Mouse (Mus musculus) Muller cell, postnatal 12 days (primary cell): ENCODE results near the gene Tctex1d2.
"Not testable (repeated sequence)": the region's sequence is repeated elsewhere in the genome, so short reads cannot be mapped to it uniquely, and the experiment has no call there.

Experiments used
- DNase-seq: peaks from one replicate; pipeline ENCODE4 v3.0.0-alpha.2; 2015; ENCODE audit errors: inconsistent ontology term

Tctex1d2 gene

GRCm38 (mm10) chr16:32431047-32431591, 11.6 kb downstream of the Tctex1d2 start:
- DNase-seq = no peak

GRCm38 (mm10) chr16:32431926-32432325, 12.4 kb downstream of the Tctex1d2 start:
- DNase-seq = no peak

- DNase-seq = no peak
Observed at GRCm38 (mm10) chr16:32433138-32433537, 13.6 kb downstream of the Tctex1d2 start.

GRCm38 (mm10) chr16:32434066-32434465, 14.6 kb downstream of the Tctex1d2 start:
- no peak for DNase-seq

- no peak for DNase-seq
Observed at GRCm38 (mm10) chr16:32434691-32435090, 15.2 kb downstream of the Tctex1d2 start.

- DNase-seq = peak; percentile 12
Observed at GRCm38 (mm10) chr16:32436657-32437056, 17.2 kb downstream of the Tctex1d2 start.

- no peak for DNase-seq
Observed at GRCm38 (mm10) chr16:32437266-32437665, 17.8 kb downstream of the Tctex1d2 start.

GRCm38 (mm10) chr16:32441432-32441831, 21.9 kb downstream of the Tctex1d2 start:
- DNase-seq = no peak

GRCm38 (mm10) chr16:32444615-32445014, 25.1 kb downstream of the Tctex1d2 start:
- DNase-seq = not testable (repeated sequence)

- DNase-seq = no peak
Observed at GRCm38 (mm10) chr16:32445558-32445957, 26.1 kb downstream of the Tctex1d2 start.

GRCm38 (mm10) chr16:32446563-32447138, 27.1 kb downstream of the Tctex1d2 start:
- no peak for DNase-seq

- no peak for DNase-seq
Observed at GRCm38 (mm10) chr16:32449665-32450064, 30.2 kb downstream of the Tctex1d2 start.

- DNase-seq = no peak
Observed at GRCm38 (mm10) chr16:32450133-32450532, 30.6 kb downstream of the Tctex1d2 start.

- no peak for DNase-seq
Observed at GRCm38 (mm10) chr16:32453102-32453501, 33.6 kb downstream of the Tctex1d2 start.

- no peak for DNase-seq
Observed at GRCm38 (mm10) chr16:32454646-32455045, 35.1 kb downstream of the Tctex1d2 start.

GRCm38 (mm10) chr16:32456086-32456485, 36.6 kb downstream of the Tctex1d2 start:
- no peak for DNase-seq

GRCm38 (mm10) chr16:32456761-32457160, 37.3 kb downstream of the Tctex1d2 start:
- no peak for DNase-seq

GRCm38 (mm10) chr16:32457589-32458386, 38.3 kb downstream of the Tctex1d2 start:
- DNase-seq = peak; percentile 34

- DNase-seq = no peak
Observed at GRCm38 (mm10) chr16:32460518-32460917, 41.0 kb downstream of the Tctex1d2 start.

GRCm38 (mm10) chr16:32461713-32462112, 42.2 kb downstream of the Tctex1d2 start:
- no peak for DNase-seq

- no peak for DNase-seq
Observed at GRCm38 (mm10) chr16:32462950-32463349, 43.4 kb downstream of the Tctex1d2 start.

- DNase-seq = no peak
Observed at GRCm38 (mm10) chr16:32463426-32463825, 43.9 kb downstream of the Tctex1d2 start.

GRCm38 (mm10) chr16:32464908-32465307, 45.4 kb downstream of the Tctex1d2 start:
- no peak for DNase-seq
